Mouse (Mus musculus): ENCODE measurements at regions not wholly inside any gene's neighbourhood (a gene's known extent, or its start where the extent isn't known, plus 50 kb on each side); places are given as distances from the start of the nearest gene placed in this dataset.

GRCm38 (mm10) chr1:7535191-7535590, 2727.5 kb downstream of the Gm37988 start:
- Histone ChIP-seq H3K9me3 (ENCODE audit: control insufficient read depth, low read length) (no peaks in the 10 kb centered on the region), H3K4me2 (ENCODE audit: low read depth, low read length, severe bottlenecking) (no peak overlapping the region), H3K27me3 (ENCODE audit: control insufficient read depth, insufficient read depth, low read length) (no peaks in the 10 kb centered on the region), H3K27ac (ENCODE audit: low read depth, low read length) (no peak overlapping the region), H3K4me3 (ENCODE audit: low read depth, low read length) (no peak overlapping the region), H3K36me3 (ENCODE audit: control insufficient read depth, insufficient read depth, low read length) (no peaks in the 10 kb centered on the region), H3K4me1 (replicated peaks; ENCODE audit: control insufficient read depth, insufficient read depth, low read length) (no peaks in the 10 kb centered on the region), H3K9ac (ENCODE audit: low read length) (no peak overlapping the region)
- ATAC-seq (replicated peaks; ENCODE audit: low FRiP score) (no peak), DNase-seq (ENCODE audit: low spot score) (no peak)

GRCm38 (mm10) chr1:7543492-7543891, 2735.8 kb downstream of the Gm37988 start:
- H3K9me3 ChIP-seq (ENCODE audit: control insufficient read depth, low read length), result no peaks in the 10 kb centered on the region
- ATAC-seq (replicated peaks; ENCODE audit: low FRiP score) (peak; percentile 74), DNase-seq (ENCODE audit: low spot score) (no peak)
- H3K4me3 ChIP-seq (ENCODE audit: low read depth, low read length), result no peak overlapping the region
- no peaks in the 10 kb centered on the region for H3K36me3 ChIP-seq (ENCODE audit: control insufficient read depth, insufficient read depth, low read length)
- no peaks in the 10 kb centered on the region for H3K4me1 ChIP-seq (replicated peaks; ENCODE audit: control insufficient read depth, insufficient read depth, low read length)
- H3K27ac ChIP-seq (ENCODE audit: low read depth, low read length), result no peak overlapping the region
- WGBS, result 31% methylated on average over 2 of the region's 2 CpGs
- no peak overlapping the region for H3K9ac ChIP-seq (ENCODE audit: low read length)
- H3K4me2 ChIP-seq (ENCODE audit: low read depth, low read length, severe bottlenecking), result no peak overlapping the region
- H3K27me3 ChIP-seq (ENCODE audit: control insufficient read depth, insufficient read depth, low read length), result no peaks in the 10 kb centered on the region

- WGBS, result 86% methylated on average over 2 of the region's 2 CpGs
- Histone ChIP-seq H3K9me3 (ENCODE audit: control insufficient read depth, low read length) (no peaks in the 10 kb centered on the region), H3K36me3 (ENCODE audit: control insufficient read depth, insufficient read depth, low read length) (no peaks in the 10 kb centered on the region), H3K27me3 (ENCODE audit: control insufficient read depth, insufficient read depth, low read length) (no peaks in the 10 kb centered on the region), H3K4me3 (ENCODE audit: low read depth, low read length) (no peak overlapping the region), H3K4me1 (replicated peaks; ENCODE audit: control insufficient read depth, insufficient read depth, low read length) (no peaks in the 10 kb centered on the region), H3K9ac (ENCODE audit: low read length) (no peak overlapping the region), H3K4me2 (ENCODE audit: low read depth, low read length, severe bottlenecking) (no peak overlapping the region), H3K27ac (ENCODE audit: low read depth, low read length) (no peak overlapping the region)
- ATAC-seq (replicated peaks; ENCODE audit: low FRiP score) (no peak), DNase-seq (ENCODE audit: low spot score) (no peak)
Measured at GRCm38 (mm10) chr1:7548261-7548660, 2740.6 kb downstream of the Gm37988 start.

GRCm38 (mm10) chr1:7574787-7575186, 2767.1 kb downstream of the Gm37988 start:
- ATAC-seq (replicated peaks; ENCODE audit: low FRiP score) (no peak), DNase-seq (ENCODE audit: low spot score) (no peak)
- Histone ChIP-seq H3K9ac (ENCODE audit: low read length) (no peak overlapping the region), H3K4me1 (replicated peaks; ENCODE audit: control insufficient read depth, insufficient read depth, low read length) (no peaks in the 10 kb centered on the region), H3K4me2 (ENCODE audit: low read depth, low read length, severe bottlenecking) (no peak overlapping the region), H3K27me3 (ENCODE audit: control insufficient read depth, insufficient read depth, low read length) (no peaks in the 10 kb centered on the region), H3K27ac (ENCODE audit: low read depth, low read length) (no peak overlapping the region), H3K4me3 (ENCODE audit: low read depth, low read length) (no peak overlapping the region), H3K36me3 (ENCODE audit: control insufficient read depth, insufficient read depth, low read length) (no peaks in the 10 kb centered on the region), H3K9me3 (ENCODE audit: control insufficient read depth, low read length) (no peaks in the 10 kb centered on the region)
- 94% methylated on average over 1 of the region's 1 CpGs for WGBS

GRCm38 (mm10) chr1:7586409-7586808, 2778.7 kb downstream of the Gm37988 start:
- H3K27me3 ChIP-seq (ENCODE audit: control insufficient read depth, insufficient read depth, low read length), result no peaks in the 10 kb centered on the region
- ATAC-seq (replicated peaks; ENCODE audit: low FRiP score) (no peak), DNase-seq (ENCODE audit: low spot score) (no peak)
- H3K9me3 ChIP-seq (ENCODE audit: control insufficient read depth, low read length), result no peaks in the 10 kb centered on the region
- no peak overlapping the region for H3K4me3 ChIP-seq (ENCODE audit: low read depth, low read length)
- no peak overlapping the region for H3K4me2 ChIP-seq (ENCODE audit: low read depth, low read length, severe bottlenecking)
- no peaks in the 10 kb centered on the region for H3K4me1 ChIP-seq (replicated peaks; ENCODE audit: control insufficient read depth, insufficient read depth, low read length)
- H3K36me3 ChIP-seq (ENCODE audit: control insufficient read depth, insufficient read depth, low read length), result no peaks in the 10 kb centered on the region
- 42% methylated on average over 3 of the region's 3 CpGs for WGBS
- no peak overlapping the region for H3K9ac ChIP-seq (ENCODE audit: low read length)
- no peak overlapping the region for H3K27ac ChIP-seq (ENCODE audit: low read depth, low read length)

GRCm38 (mm10) chr1:7591327-7591726, 2783.6 kb downstream of the Gm37988 start:
- no peaks in the 10 kb centered on the region for H3K4me1 ChIP-seq (replicated peaks; ENCODE audit: control insufficient read depth, insufficient read depth, low read length)
- H3K27ac ChIP-seq (ENCODE audit: low read depth, low read length), result no peak overlapping the region

More at GRCm38 (mm10) chr1:7591327-7591726, 2783.6 kb downstream of the Gm37988 start:
- H3K4me2 ChIP-seq (ENCODE audit: low read depth, low read length, severe bottlenecking), result no peak overlapping the region
- H3K9ac ChIP-seq (ENCODE audit: low read length), result no peak overlapping the region
- H3K9me3 ChIP-seq (ENCODE audit: control insufficient read depth, low read length), result no peaks in the 10 kb centered on the region
- H3K4me3 ChIP-seq (ENCODE audit: low read depth, low read length), result no peak overlapping the region
- DNase-seq (ENCODE audit: low spot score) (no peak), ATAC-seq (replicated peaks; ENCODE audit: low FRiP score) (peak; percentile 12; the same call in 1 of the 2 replicates)
- no peaks in the 10 kb centered on the region for H3K27me3 ChIP-seq (ENCODE audit: control insufficient read depth, insufficient read depth, low read length)
- no peaks in the 10 kb centered on the region for H3K36me3 ChIP-seq (ENCODE audit: control insufficient read depth, insufficient read depth, low read length)
